8 mouse cellular contexts compared by ENCODE assay signal in genomic region chr7:133636738-133637352, GRCm38 (mm10). TPM values are rescaled to one million over a fixed set of nuclear protein-coding genes. Genes with fewer than 3 reads are reported as not detected.
DNase-seq lines count a peak whose midpoint lies in the region; ATAC-seq and TF ChIP-seq lines count a peak whose summit lies in the region.

No protein-coding gene starts in this region.

- TF ChIP-seq RAD21 in CH12.LX (IDR thresholded peaks at IDR 0.05; ENCODE audit: low read depth, low read length) = peak; percentile 69

- H3K9ac ChIP-seq in CH12.LX (ENCODE audit: insufficient read depth, low read depth) = peak overlapping the region; percentile 90
- H3K9ac ChIP-seq in forebrain, embryonic 12.5 days = peak overlapping the region; percentile 65
- H3K9ac ChIP-seq in liver, postnatal 0 days (replicated peaks) = peak overlapping the region; percentile 77
- H3K9ac ChIP-seq in neural tube, embryonic 14.5 days (replicated peaks; ENCODE audit: low read depth, low read length) = peak overlapping the region; percentile 88

- H3K36me3 ChIP-seq in CH12.LX (replicated peaks in 1 of 2; ENCODE audit: control insufficient read depth in 1 of 2, insufficient read depth in 1 of 2, low read length in 1 of 2) = peaks cover 13 to 24% of the 10 kb centered on the region in 2 experiments
- peaks cover 18% of the 10 kb centered on the region for H3K36me3 ChIP-seq in forebrain, embryonic 12.5 days (replicated peaks)
- H3K36me3 ChIP-seq in liver, postnatal 0 days (replicated peaks; ENCODE audit: insufficient read depth, low read length) = peaks cover 21% of the 10 kb centered on the region
- peaks cover 8% of the 10 kb centered on the region for H3K36me3 ChIP-seq in neural tube, embryonic 14.5 days (ENCODE audit: control insufficient read depth, insufficient read depth, low read length)

- no peak for TF ChIP-seq EP300 in CH12.LX (IDR thresholded peaks at IDR 0.05; ENCODE audit: low read length)
- TF ChIP-seq EP300 in liver, postnatal 0 days (IDR thresholded peaks at IDR 0.05; ENCODE audit: low read depth) = no peak

- ATAC-seq in forebrain, embryonic 12.5 days (ENCODE audit: low FRiP score) = peak; percentile 54
- ATAC-seq in liver, postnatal 0 days = peak; percentile 20
- peak; percentile 65 for ATAC-seq in neural tube, embryonic 14.5 days (ENCODE audit: low read depth)

- H3K4me2 ChIP-seq in CH12.LX (ENCODE audit: insufficient read depth, low read depth, poor library complexity, severe bottlenecking) = peak overlapping the region; percentile 58
- H3K4me2 ChIP-seq in forebrain, embryonic 12.5 days = peak overlapping the region; percentile 94
- H3K4me2 ChIP-seq in liver, postnatal 0 days (ENCODE audit: low read depth, low read length) = peak overlapping the region; percentile 87
- H3K4me2 ChIP-seq in neural tube, embryonic 14.5 days (ENCODE audit: low read depth, low read length) = peak overlapping the region; percentile 56

- DNase-seq in CH12.LX (ENCODE audit: extremely low read depth) = peak; percentile 84
- DNase-seq in c-Kit-positive CD71-positive TER-119-negative erythroid progenitor cells, embryonic 14.5 days (ENCODE audit: low read depth) = peak; percentile 67
- DNase-seq in heart, postnatal 10 days = peak; percentile 93 to 94
- peak; percentile 44 for DNase-seq in large intestine, adult 2 months (ENCODE audit: low read depth, low spot score)
- peak; percentile 89 for DNase-seq in liver, postnatal 0 days
- peak; percentile 95 for DNase-seq in testis, postnatal 10 days (ENCODE audit: low spot score)

- TF ChIP-seq POLR2A in CH12.LX (IDR thresholded peaks at IDR 0.05; ENCODE audit: low read depth, low read length) = no peak

- TF ChIP-seq CTCF in CH12.LX (conservative IDR thresholded peaks at IDR 0.05 in 1 of 2, IDR thresholded peaks at IDR 0.05 in 1 of 2; ENCODE audit: low read depth in 2 of 2, low read length in 2 of 2) = peak; percentile 69 to 74
- TF ChIP-seq CTCF in liver, postnatal 0 days (IDR thresholded peaks at IDR 0.05; ENCODE audit: low read depth) = peak; percentile 80

- peak overlapping the region; percentile 60 to 92 (median 72) for H3K4me3 ChIP-seq in CH12.LX (replicated peaks in 1 of 3; ENCODE audit: low read depth in 2 of 3, low read length in 2 of 3, poor library complexity in 1 of 3)
- H3K4me3 ChIP-seq in forebrain, embryonic 12.5 days (replicated peaks) = peak overlapping the region; percentile 89
- H3K4me3 ChIP-seq in liver, postnatal 0 days (ENCODE audit: low read depth, low read length) = peak overlapping the region; percentile 97
- peak overlapping the region; percentile 96 for H3K4me3 ChIP-seq in neural tube, embryonic 14.5 days (ENCODE audit: low read depth, low read length)

- H3K79me2 ChIP-seq in CH12.LX (replicated peaks; ENCODE audit: control insufficient read depth, extremely low read depth, insufficient read depth, poor library complexity, severe bottlenecking) = peaks cover 19% of the 10 kb centered on the region

- peaks cover 0 to 12% of the 10 kb centered on the region in 2 experiments; a peak in 2 of 4 replicates for H3K4me1 ChIP-seq in CH12.LX (ENCODE audit: control insufficient read depth in 1 of 2, insufficient read depth in 2 of 2)
- peaks cover 13% of the 10 kb centered on the region for H3K4me1 ChIP-seq in forebrain, embryonic 12.5 days
- H3K4me1 ChIP-seq in liver, postnatal 0 days (ENCODE audit: insufficient read depth) = peaks cover 14% of the 10 kb centered on the region
- peaks cover 10% of the 10 kb centered on the region; the same call in 1 of the 2 replicates for H3K4me1 ChIP-seq in neural tube, embryonic 14.5 days (ENCODE audit: control insufficient read depth, insufficient read depth, low read length)

- peak overlapping the region; percentile 56 for H3K27ac ChIP-seq in CH12.LX (ENCODE audit: insufficient read depth, low read depth)
- peak overlapping the region; percentile 91 for H3K27ac ChIP-seq in forebrain, embryonic 12.5 days
- peak overlapping the region; percentile 95 for H3K27ac ChIP-seq in liver, postnatal 0 days (ENCODE audit: low read depth)
- H3K27ac ChIP-seq in neural tube, embryonic 14.5 days (ENCODE audit: low read depth, low read length) = peak overlapping the region; percentile 88

- in situ Hi-C loops in CH12.LX (cut with MboI; ENCODE audit: low pct_ligation_motif_present, low pct_unique_long_range_greater_than_20kb, low sequenced_read_pairs) = no loop called here

- peaks cover 22% of the 10 kb centered on the region for H3K27me3 ChIP-seq in CH12.LX (replicated peaks)
- no peaks in the 10 kb centered on the region for H3K27me3 ChIP-seq in forebrain, embryonic 12.5 days
- H3K27me3 ChIP-seq in liver, postnatal 0 days (ENCODE audit: insufficient read depth, low read length) = no peaks in the 10 kb centered on the region
- no peaks in the 10 kb centered on the region for H3K27me3 ChIP-seq in neural tube, embryonic 14.5 days (ENCODE audit: control insufficient read depth, insufficient read depth, low read length)

- 2% methylated on average over 21 of the region's 21 CpGs for WGBS in forebrain, embryonic 12.5 days
- 1% methylated on average over 21 of the region's 21 CpGs for WGBS in large intestine, adult 2 months
- WGBS in liver, postnatal 0 days (ENCODE audit: insufficient replicate concordance) = under 1% methylated on average over 21 of the region's 21 CpGs
- 3% methylated on average over 21 of the region's 21 CpGs for WGBS in neural tube, embryonic 14.5 days

- dilution Hi-C loops in CH12.LX (cut with MboI; ENCODE audit: extremely low pct_ligation_motif_present, extremely low pct_unique_long_range_greater_than_20kb, low sequenced_read_pairs) = no loop called here

- no peaks in the 10 kb centered on the region for H3K9me3 ChIP-seq in CH12.LX (replicated peaks; ENCODE audit: low read length)
- no peaks in the 10 kb centered on the region for H3K9me3 ChIP-seq in forebrain, embryonic 12.5 days
- H3K9me3 ChIP-seq in liver, postnatal 0 days (ENCODE audit: low read length) = no peaks in the 10 kb centered on the region
- no peaks in the 10 kb centered on the region for H3K9me3 ChIP-seq in neural tube, embryonic 14.5 days (ENCODE audit: control insufficient read depth, low read length)

- intact Hi-C loops in heart, postnatal 10 days (cut with DNase I) = loop anchor here (2.0 to 5.0 kb wide), 2 partner anchors 515 to 604 kb away; partner anchors contain the start of genes Ctbp2 and Fgfr2

TF ChIP-seq in CH12.LX, 34 proteins besides CTCF, POLR2A, EP300 and RAD21 (continues in another document):
- TF ChIP-seq UBTF (IDR thresholded peaks at IDR 0.05; ENCODE audit: low read depth, low read length) = no peak
- TF ChIP-seq MAFK (IDR thresholded peaks at IDR 0.05; ENCODE audit: insufficient replicate concordance, low read length) = no peak
- no peak for TF ChIP-seq RCOR1 (conservative IDR thresholded peaks at IDR 0.05; ENCODE audit: low read depth, low read length)
- peak; percentile 52; the same call in 1 of the 2 replicates for TF ChIP-seq MYC (IDR thresholded peaks at IDR 0.05; ENCODE audit: low read depth, low read length)
- TF ChIP-seq E2F4 (IDR thresholded peaks at IDR 0.05; ENCODE audit: insufficient replicate concordance, low read depth, low read length) = no peak
- no peak for TF ChIP-seq KAT2A (IDR thresholded peaks at IDR 0.05; ENCODE audit: insufficient replicate concordance, low read length)
- TF ChIP-seq NRF1 (IDR thresholded peaks at IDR 0.05; ENCODE audit: low read depth, low read length) = no peak
- 0 out of 2 replicates have a peak, but pooled peaks have one; percentile 17 for TF ChIP-seq JUND (conservative IDR thresholded peaks at IDR 0.05; ENCODE audit: low read depth, low read length)
- no peak for TF ChIP-seq ZKSCAN1 (IDR thresholded peaks at IDR 0.05; ENCODE audit: borderline replicate concordance, low read depth, low read length)
- TF ChIP-seq ZNF384 (IDR thresholded peaks at IDR 0.05; ENCODE audit: low read depth, low read length) = peak; percentile 96
- no peak for TF ChIP-seq TCF12 (IDR thresholded peaks at IDR 0.05; ENCODE audit: low read depth, low read length)
- TF ChIP-seq MAX (IDR thresholded peaks at IDR 0.05; ENCODE audit: low read length) = peak; percentile 36; the same call in 1 of the 2 replicates
- no peak for TF ChIP-seq ZC3H11A (IDR thresholded peaks at IDR 0.05; ENCODE audit: low read depth, low read length)
- no peak for TF ChIP-seq PAX5 (IDR thresholded peaks at IDR 0.05; ENCODE audit: low read length)
- TF ChIP-seq SMC3 (IDR thresholded peaks at IDR 0.05; ENCODE audit: low read depth, low read length) = peak; percentile 53

RNA-seq across cellular contexts. Expression of gene Edrf1, which starts 0.5 kb away (rescaled TPM):
- total RNA-seq in CH12.LX (2012; rRNA removed) (20.6 and 21.7 TPM in 2 replicates), CH12.LX (2014; rRNA removed) (19.3 and 21.4 TPM in 2 replicates)
- polyA plus RNA-seq in CH12.LX (2012; ENCODE audit: insufficient read length, low read depth) = 10.0 and 12.5 TPM in 2 replicates
- 32.1 and 34.4 TPM in 2 replicates for polyA plus RNA-seq in forebrain, embryonic 12.5 days (2016; fragmentation: Nextera tagmentation; extraction: Ambion mirVana)
- total RNA-seq in heart, postnatal 10 days (2021) = 10 to 100 TPM in 1 of 2 experiments, 1 to 10 TPM in 1; 9.3 to 10.3 TPM
- polyA plus RNA-seq in large intestine, adult 2 months (2012; rRNA removed) = 9.2 TPM in 2 replicates
- 3.9 and 4.5 TPM in 2 replicates for polyA plus RNA-seq in liver, postnatal 0 days (2015; fragmentation: Nextera tagmentation; extraction: Ambion mirVana)
- 22.6 and 24.5 TPM in 2 replicates for polyA plus RNA-seq in neural tube, embryonic 14.5 days (2014; fragmentation: Nextera tagmentation; extraction: Ambion mirVana)

RNA-seq across cellular contexts. Expression of gene Tex36, which starts 34.9 kb away (rescaled TPM):
- not detected in 2 replicates for total RNA-seq in CH12.LX (2012; rRNA removed)
- total RNA-seq in CH12.LX (2014; rRNA removed) = not detected in 2 replicates
- polyA plus RNA-seq in CH12.LX (2012; ENCODE audit: insufficient read length, low read depth) = not detected in 2 replicates
- not detected in 2 replicates for polyA plus RNA-seq in forebrain, embryonic 12.5 days (2016; fragmentation: Nextera tagmentation; extraction: Ambion mirVana)
- total RNA-seq in heart, postnatal 10 days (2021) = not detected
- polyA plus RNA-seq in large intestine, adult 2 months (2012; rRNA removed) = not detected in 2 replicates
- polyA plus RNA-seq in liver, postnatal 0 days (2015; fragmentation: Nextera tagmentation; extraction: Ambion mirVana) = not detected in 2 replicates
- polyA plus RNA-seq in neural tube, embryonic 14.5 days (2014; fragmentation: Nextera tagmentation; extraction: Ambion mirVana) = not detected in 2 replicates

RNA-seq across cellular contexts. Expression of gene Mmp21, which starts 43.0 kb away (rescaled TPM):
- total RNA-seq in CH12.LX (2012; rRNA removed) = not detected in 2 replicates
- not detected in 2 replicates for total RNA-seq in CH12.LX (2014; rRNA removed)
- polyA plus RNA-seq in CH12.LX (2012; ENCODE audit: insufficient read length, low read depth) = 0.15 and 0.17 TPM in 2 replicates
- polyA plus RNA-seq in forebrain, embryonic 12.5 days (2016; fragmentation: Nextera tagmentation; extraction: Ambion mirVana) = 0.10 TPM in 1 of 2 replicates, not detected in the other
- not detected for total RNA-seq in heart, postnatal 10 days (2021)
- not detected in 2 replicates for polyA plus RNA-seq in large intestine, adult 2 months (2012; rRNA removed)
- polyA plus RNA-seq in liver, postnatal 0 days (2015; fragmentation: Nextera tagmentation; extraction: Ambion mirVana) = 0.11 TPM in 1 of 2 replicates, not detected in the other
- polyA plus RNA-seq in neural tube, embryonic 14.5 days (2014; fragmentation: Nextera tagmentation; extraction: Ambion mirVana) = 0.15 TPM in 1 of 2 replicates, not detected in the other

Comparison
In these comparisons a context has a peak if more than half of its experiments do, and no peak if none do; other contexts are left out.
1. Peak in every context shown above with its lines: DNase-seq, ATAC-seq, H3K4me3 ChIP-seq and H3K27ac ChIP-seq.
2. DNase-seq: peak in every context shown above with its lines; median percentile 95 in testis, postnatal 10 days; 94 in heart, postnatal 10 days; 89 in liver, postnatal 0 days; 84 in CH12.LX; 67 in c-Kit-positive CD71-positive TER-119-negative erythroid progenitor cells, embryonic 14.5 days; 44 in large intestine, adult 2 months.